Mouse (Mus musculus): Measurements from ENCODE around the gene Sipa1l2. TPM values are rescaled to one million over a fixed set of nuclear protein-coding genes. Genes with fewer than 3 reads are reported as not detected.

Sipa1l2 gene
- total RNA-seq, 2 experiments from 2014 or later = 1.4 to 1.9 TPM

DNA sequence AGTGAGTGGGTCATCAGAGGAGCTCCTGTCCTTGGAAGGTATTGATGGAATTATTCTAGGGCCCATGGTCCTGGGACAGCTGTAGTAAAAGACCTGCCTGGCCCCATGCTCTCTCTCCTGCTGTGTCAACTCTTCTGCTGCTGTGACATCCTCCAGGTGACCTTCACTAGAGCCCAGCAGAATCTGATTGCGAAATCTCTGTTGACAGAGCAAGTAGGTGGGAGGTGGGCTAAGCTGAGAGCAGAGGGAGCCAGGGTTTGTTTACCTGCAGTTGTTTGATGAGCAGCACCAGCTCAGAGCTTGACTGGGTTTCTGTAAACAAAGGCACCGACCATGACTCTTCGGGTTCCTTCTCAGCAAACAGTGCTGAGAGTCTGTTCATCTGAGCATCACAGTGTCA lies 187.9 kb downstream of the Sipa1l2 start:
- no peak for ATAC-seq (replicated peaks; ENCODE audit: poor library complexity, severe bottlenecking)

GRCm38 (mm10) chr8:125379939-125380338 lies 189.7 kb downstream of the Sipa1l2 start:
- no peak for ATAC-seq (replicated peaks; ENCODE audit: poor library complexity, severe bottlenecking)

GRCm38 (mm10) chr8:125379156-125379555 lies 190.5 kb downstream of the Sipa1l2 start:
- no peak for ATAC-seq (replicated peaks; ENCODE audit: poor library complexity, severe bottlenecking)

DNA sequence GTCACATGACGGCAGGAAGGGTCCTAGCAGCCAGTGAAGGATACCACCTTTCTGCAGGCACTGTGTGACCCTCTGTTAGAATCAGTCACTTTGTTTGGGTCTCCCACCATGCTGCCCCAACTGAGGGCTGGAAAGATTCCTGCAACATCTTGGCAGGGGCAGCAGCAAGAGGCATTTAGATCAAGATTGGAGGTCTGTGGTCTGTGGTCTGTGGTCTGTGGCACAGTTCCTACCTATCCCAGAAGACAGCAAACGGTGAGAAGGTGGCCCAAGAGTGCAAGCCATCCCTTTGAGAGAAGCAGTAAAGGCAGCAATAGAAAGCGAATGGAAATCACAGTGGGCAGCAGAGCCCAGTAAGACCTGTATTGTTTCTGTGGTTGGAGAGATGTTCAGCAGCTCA lies 191.9 kb downstream of the Sipa1l2 start:
- peak; percentile 55 for ATAC-seq (replicated peaks; ENCODE audit: poor library complexity, severe bottlenecking)

GRCm38 (mm10) chr8:125376448-125376845 lies 193.2 kb downstream of the Sipa1l2 start:
- ATAC-seq (replicated peaks; ENCODE audit: poor library complexity, severe bottlenecking) = no peak

DNA sequence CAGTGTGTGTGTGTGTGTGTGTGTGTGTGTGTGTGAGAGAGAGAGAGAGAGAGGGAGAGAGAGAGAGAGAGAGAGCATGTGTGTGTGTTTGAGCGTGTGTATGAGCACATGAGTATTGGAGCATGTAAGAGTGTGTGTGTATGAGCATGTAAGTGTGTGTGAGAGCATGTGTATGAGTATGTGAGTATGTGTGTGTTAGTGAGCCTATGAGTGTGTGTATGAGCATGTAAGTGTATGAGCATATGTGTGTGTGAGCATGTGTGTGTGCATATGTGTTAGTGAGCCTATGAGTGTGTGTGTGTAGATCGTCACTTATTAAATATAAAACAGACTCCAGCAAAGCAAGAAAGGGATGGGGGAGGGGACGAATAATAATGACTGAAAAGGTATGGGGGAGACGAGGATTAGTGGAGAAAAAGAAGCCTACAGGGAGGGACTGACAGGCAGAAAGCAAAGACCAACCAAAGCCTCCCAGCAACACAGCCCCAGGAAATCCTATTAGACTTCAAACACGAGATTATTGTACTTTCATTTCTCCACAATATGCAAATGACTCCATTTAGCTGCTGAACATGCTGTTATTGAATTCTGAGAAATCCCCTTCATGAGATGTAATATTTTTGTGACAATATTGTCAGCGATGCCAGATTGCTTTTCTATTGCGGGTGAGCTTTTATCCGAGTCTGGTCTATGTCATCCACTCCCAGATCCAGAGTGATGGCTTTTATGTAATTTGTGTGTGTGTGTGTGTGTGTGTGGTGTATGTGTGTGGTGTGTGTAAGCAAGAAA lies 193.8 kb downstream of the Sipa1l2 start:
- no peak for ATAC-seq (replicated peaks; ENCODE audit: poor library complexity, severe bottlenecking)

GRCm38 (mm10) chr8:125372596-125372995 lies 197.0 kb downstream of the Sipa1l2 start:
- ATAC-seq (replicated peaks; ENCODE audit: poor library complexity, severe bottlenecking) = no peak

- no peak for ATAC-seq (replicated peaks; ENCODE audit: poor library complexity, severe bottlenecking)
Observed at GRCm38 (mm10) chr8:125369491-125370236, 199.9 kb downstream of the Sipa1l2 start.

- no peak for ATAC-seq (replicated peaks; ENCODE audit: poor library complexity, severe bottlenecking)
Observed at GRCm38 (mm10) chr8:125368341-125369035, 201.1 kb downstream of the Sipa1l2 start.

Other genes with a start within 250 kb of the Sipa1l2 start
- 1.2 and 1.3 TPM in 2 replicates for gene Map10, start 100.0 kb upstream of the Sipa1l2 start, total RNA-seq (2014; fragmentation: Nextera tagmentation)
- gene Map10, start 100.0 kb upstream of the Sipa1l2 start, total RNA-seq (2017) = 0.57 and 1.4 TPM in 2 replicates
- gene Ntpcr, start 160.2 kb upstream of the Sipa1l2 start, total RNA-seq (2014; fragmentation: Nextera tagmentation) = 41.3 and 44.3 TPM in 2 replicates
- 41.6 and 43.7 TPM in 2 replicates for gene Ntpcr, start 160.2 kb upstream of the Sipa1l2 start, total RNA-seq (2017)

Measured in granulocyte monocyte progenitor cell, adult 5-6 weeks (primary cell).